In genomic region chr9:77602302-77603266, GRCm38 (mm10) we compare ENCODE assay signal across 23 mouse cellular contexts. TPM values are rescaled to one million over a fixed set of nuclear protein-coding genes. Genes with fewer than 3 reads are reported as not detected.
DNase-seq lines count a peak whose midpoint lies in the region; ATAC-seq lines count a peak whose summit lies in the region.
"Had no signal": no experiment of that assay in that cellular context is flagged by ENCODE, and none has a peak within 500 bp of the region (broad histone marks: within the 10 kb centered on the region; RNA-seq: fewer than 3 reads in every experiment).

No protein-coding gene starts in this region.

- no peaks in the 10 kb centered on the region for H3K27me3 ChIP-seq in neural tube, embryonic 15.5 days (replicated peaks)
- H3K27me3 ChIP-seq: embryonic facial prominence, embryonic 15.5 days; liver, embryonic 12.5 days had no signal

- 0 out of 2 replicates have a peak, but pooled peaks cover 3% of the 10 kb centered on the region for H3K9me3 ChIP-seq in neural tube, embryonic 15.5 days (replicated peaks)
- H3K9me3 ChIP-seq: embryonic facial prominence, embryonic 15.5 days; liver, embryonic 12.5 days; midbrain, embryonic 10.5 days had no signal

- no peaks in the 10 kb centered on the region for H3K4me1 ChIP-seq in neural tube, embryonic 15.5 days
- H3K4me1 ChIP-seq: embryonic facial prominence, embryonic 15.5 days; liver, embryonic 12.5 days had no signal

- H3K4me3 ChIP-seq in neural tube, embryonic 15.5 days (replicated peaks), result no peak overlapping the region
- H3K4me3 ChIP-seq: embryonic facial prominence, embryonic 15.5 days; liver, embryonic 12.5 days; midbrain, embryonic 10.5 days; myocyte had no signal

- WGBS in neural tube, embryonic 15.5 days, result 68% methylated on average over 10 of the region's 10 CpGs

- DNase-seq in heart, adult 11 months, result peak; percentile 51
- no peak for DNase-seq in heart, adult 8-10 months (ENCODE audit: low spot score)
- DNase-seq in layer of hippocampus, adult 9-11 months, result peak; percentile 38
- DNase-seq in layer of hippocampus, adult 8-10 months (ENCODE audit: low spot score in 2 of 2), result no peak
- peak; percentile 39 to 46 for DNase-seq in right cerebral cortex, postnatal 10 days (ENCODE audit: low spot score in 2 of 2)
- DNase-seq in right cerebral cortex, postnatal 4 days, result no peak
- DNase-seq in thymus, postnatal 36 days, result no peak
- DNase-seq: adrenal gland, postnatal 25 days; cerebellum, postnatal 10 days; embryo, embryonic 11 days; gastrocnemius, postnatal 36 days; heart, postnatal 4 days; kidney, postnatal 25 days; lung, embryonic 14.5 days; lung, postnatal 4 days; thymus, postnatal 14 days had no signal

- no peaks in the 10 kb centered on the region for H3K36me3 ChIP-seq in neural tube, embryonic 15.5 days
- H3K36me3 ChIP-seq: embryonic facial prominence, embryonic 15.5 days; liver, embryonic 12.5 days; midbrain, embryonic 10.5 days had no signal

- H3K9ac ChIP-seq in neural tube, embryonic 15.5 days (replicated peaks), result no peak overlapping the region
- H3K9ac ChIP-seq: embryonic facial prominence, embryonic 15.5 days; liver, embryonic 12.5 days; lung, embryonic 14.5 days had no signal

- ATAC-seq in neural tube, embryonic 15.5 days (ENCODE audit: low FRiP score), result peak; percentile 66
- ATAC-seq: activated CD4-positive, CD25-positive, alpha-beta regulatory T cell, adult 4 months; intestine, postnatal 0 days; liver, embryonic 12.5 days had no signal

- H3K27ac ChIP-seq in neural tube, embryonic 15.5 days (replicated peaks), result peak overlapping the region; percentile 28
- H3K27ac ChIP-seq: embryonic facial prominence, embryonic 15.5 days; liver, embryonic 12.5 days; midbrain, embryonic 10.5 days had no signal

- H3K4me2 ChIP-seq in neural tube, embryonic 15.5 days, result no peak overlapping the region
- H3K4me2 ChIP-seq: embryonic facial prominence, embryonic 15.5 days; liver, embryonic 12.5 days; lung, embryonic 14.5 days had no signal

RNA-seq across cellular contexts. Expression of gene Klhl31, which starts 33.7 kb away (rescaled TPM):
- total RNA-seq in heart, adult 8-10 months (2022), result 100 to 1,000 TPM; 126 to 143 (median 134) TPM
- under 1 TPM in 2 of 4 experiments, not detected in 2; 0.04 to 0.07 TPM for total RNA-seq in layer of hippocampus, adult 8-10 months (2022)
- 1.0 and 1.2 TPM in 2 replicates for polyA plus RNA-seq in neural tube, embryonic 15.5 days (2015; fragmentation: Nextera tagmentation; extraction: Ambion mirVana)
- polyA plus RNA-seq: activated CD4-positive, CD25-positive, alpha-beta regulatory T cell, adult 4 months; intestine, postnatal 0 days had no signal

RNA-seq across cellular contexts. Expression of gene Lrrc1, which starts 57.9 kb away (rescaled TPM):
- total RNA-seq in heart, adult 8-10 months (2022), result 10 to 100 TPM; 15.5 to 19.9 (median 16.8) TPM
- 1 to 10 TPM; 5.7 to 9.2 (median 7.9) TPM for total RNA-seq in layer of hippocampus, adult 8-10 months (2022)
- polyA plus RNA-seq in neural tube, embryonic 15.5 days (2015; fragmentation: Nextera tagmentation; extraction: Ambion mirVana), result 4.8 and 8.6 TPM in 2 replicates

Comparison
In these comparisons a context has a peak if more than half of its experiments do, and no peak if none do; other contexts are left out.
1. DNase-seq: peak in heart, adult 11 months (single experiment), layer of hippocampus, adult 9-11 months (single experiment) and right cerebral cortex, postnatal 10 days (2 of 2); none in heart, adult 8-10 months (single experiment), layer of hippocampus, adult 8-10 months (0 of 2), right cerebral cortex, postnatal 4 days (single experiment) and thymus, postnatal 36 days (0 of 2).
2. RNA of gene Klhl31, which starts 33.7 kb away (total RNA-seq): 126 to 143 TPM in heart, adult 8-10 months; 0.04 to 0.07 TPM in layer of hippocampus, adult 8-10 months; every median in the first group is over 100 times any median in the second.